Mouse (Mus musculus): ENCODE results near the gene Sorl1. TPM values are rescaled to one million over a fixed set of nuclear protein-coding genes. Genes with fewer than 3 reads are reported as not detected.

Gene Sorl1
- polyA plus RNA-seq, 1 experiment from 2014 or later, result 11.6 TPM

- Histone ChIP-seq H3K4me3 (no peak overlapping the region), H3K4me2 (replicated peaks) (no peak overlapping the region), H3K9ac (no peak overlapping the region), H3K27me3 (no peaks in the 10 kb centered on the region), H3K27ac (peak overlapping the region; percentile 90), H3K4me1 (peaks cover 6% of the 10 kb centered on the region; the same call in 1 of the 2 replicates), H3K9me3 (no peaks in the 10 kb centered on the region), H3K36me3 (no peaks in the 10 kb centered on the region)
- 0 out of 2 replicates have a peak, but pooled peaks have one; percentile 47 for ATAC-seq (ENCODE audit: insufficient number of reproducible peaks, insufficient read depth, low FRiP score, low TSS enrichment)
- WGBS, result 31% methylated on average over 2 of the region's 2 CpGs
Measured at GRCm38 (mm10) chr9:41924140-41924539, 200.0 kb downstream of the Sorl1 start.

GRCm38 (mm10) chr9:41922416-41922815, 201.7 kb downstream of the Sorl1 start:
- Histone ChIP-seq H3K4me3 (no peak overlapping the region), H3K4me1 (peaks cover 16% of the 10 kb centered on the region), H3K9me3 (no peaks in the 10 kb centered on the region), H3K27me3 (no peaks in the 10 kb centered on the region), H3K27ac (peak overlapping the region; percentile 60; the same call in 1 of the 2 replicates), H3K4me2 (replicated peaks) (no peak overlapping the region), H3K9ac (no peak overlapping the region), H3K36me3 (no peaks in the 10 kb centered on the region)
- no peak for ATAC-seq (ENCODE audit: insufficient number of reproducible peaks, insufficient read depth, low FRiP score, low TSS enrichment)
- WGBS, result 81% methylated on average over 6 of the region's 6 CpGs

GRCm38 (mm10) chr9:41918657-41919380, 205.3 kb downstream of the Sorl1 start:
- ATAC-seq (ENCODE audit: insufficient number of reproducible peaks, insufficient read depth, low FRiP score, low TSS enrichment), result no peak; the same call in 1 of the 2 replicates
- H3K9ac ChIP-seq, result no peak overlapping the region
- no peak overlapping the region for H3K4me3 ChIP-seq
- WGBS, result 47% methylated on average over 14 of the region's 14 CpGs
- H3K27me3 ChIP-seq, result no peaks in the 10 kb centered on the region
- peak overlapping the region; percentile 74 for H3K27ac ChIP-seq
- H3K36me3 ChIP-seq, result no peaks in the 10 kb centered on the region
- H3K4me1 ChIP-seq, result peaks cover 12% of the 10 kb centered on the region
- H3K9me3 ChIP-seq, result no peaks in the 10 kb centered on the region
- no peak overlapping the region for H3K4me2 ChIP-seq (replicated peaks)

GRCm38 (mm10) chr9:41918155-41918554, 205.9 kb downstream of the Sorl1 start:
- peak overlapping the region; percentile 74; the same call in 1 of the 2 replicates for H3K27ac ChIP-seq
- no peak overlapping the region for H3K4me3 ChIP-seq
- no peak overlapping the region for H3K4me2 ChIP-seq (replicated peaks)
- H3K4me1 ChIP-seq, result peaks cover 12% of the 10 kb centered on the region
- H3K9ac ChIP-seq, result no peak overlapping the region
- no peaks in the 10 kb centered on the region for H3K9me3 ChIP-seq
- no peaks in the 10 kb centered on the region for H3K36me3 ChIP-seq
- no peak for ATAC-seq (ENCODE audit: insufficient number of reproducible peaks, insufficient read depth, low FRiP score, low TSS enrichment)
- no peaks in the 10 kb centered on the region for H3K27me3 ChIP-seq
- WGBS, result 60% methylated on average over 4 of the region's 4 CpGs

- Histone ChIP-seq H3K9me3 (no peaks in the 10 kb centered on the region), H3K27me3 (no peaks in the 10 kb centered on the region), H3K4me2 (replicated peaks) (no peak overlapping the region), H3K27ac (no peak overlapping the region), H3K9ac (no peak overlapping the region), H3K4me3 (no peak overlapping the region), H3K4me1 (peaks cover 12% of the 10 kb centered on the region), H3K36me3 (no peaks in the 10 kb centered on the region)
- no peak for ATAC-seq (ENCODE audit: insufficient number of reproducible peaks, insufficient read depth, low FRiP score, low TSS enrichment)
- 81% methylated on average over 8 of the region's 8 CpGs for WGBS
Measured at GRCm38 (mm10) chr9:41915571-41915970, 208.5 kb downstream of the Sorl1 start.

Other genes starting within 250 kb of the Sorl1 start
- 49.8 and 55.6 TPM in 2 replicates for gene Sc5d, start 140.0 kb upstream of the Sorl1 start, polyA plus RNA-seq (2016; fragmentation: Nextera tagmentation; extraction: Ambion mirVana)

Measured in embryonic facial prominence, embryonic 12.5 days (tissue).